Mouse (Mus musculus) myocyte (in vitro differentiated cells): Measurements from ENCODE around the gene Eif1.

ENCODE experiments used
- CEBPB ChIP-seq: IDR thresholded peaks from 2 replicates; pipeline ENCODE4 v1.6.1; 2011; ENCODE audit warnings: mild to moderate bottlenecking, moderate library complexity; ENCODE audit not compliant: poor library complexity, insufficient read depth, severe bottlenecking
- E2F4 ChIP-seq: IDR thresholded peaks from one replicate; pipeline ENCODE4 v1.6.1; 2011; ENCODE audit warnings: mild to moderate bottlenecking, control low read depth, moderate library complexity; ENCODE audit not compliant: insufficient read depth
- MAX ChIP-seq: IDR thresholded peaks from one replicate; pipeline ENCODE4 v1.6.1; 2011; ENCODE audit warnings: low read depth, mild to moderate bottlenecking, control low read depth
- MYOD1 ChIP-seq, 3 experiments: IDR thresholded peaks; one replicate each; pipeline ENCODE4 v1.6.1; 2011; ENCODE audit warnings: control low read depth in 2 of 3, low read depth in 2 of 3, mild to moderate bottlenecking in 2 of 3, moderate library complexity in 1 of 3; ENCODE audit not compliant: insufficient read length in 2 of 3, control insufficient read depth in 1 of 3
- MYOG ChIP-seq, 3 experiments: IDR thresholded peaks; one replicate each; pipeline ENCODE4 v1.6.1; 2011; ENCODE audit warnings: control low read depth in 2 of 3, low read depth in 2 of 3, mild to moderate bottlenecking in 2 of 3; ENCODE audit not compliant: insufficient read length in 2 of 3, control insufficient read depth in 1 of 3, insufficient read depth in 1 of 3
- POLR2A ChIP-seq: IDR thresholded peaks from one replicate; pipeline ENCODE4 v1.6.1; 2011; ENCODE audit warnings: low read depth, mild to moderate bottlenecking, control low read depth, moderate library complexity; ENCODE audit not compliant: insufficient read length
- POLR2AphosphoS2 ChIP-seq: IDR thresholded peaks from one replicate; pipeline ENCODE4 v1.6.1; 2011; ENCODE audit warnings: low read depth, control low read depth; ENCODE audit not compliant: insufficient read length
- REST ChIP-seq: IDR thresholded peaks from one replicate; pipeline ENCODE4 v1.6.1; 2011; ENCODE audit warnings: mild to moderate bottlenecking, control low read depth, moderate library complexity; ENCODE audit not compliant: insufficient read depth, insufficient read length
- SRF ChIP-seq: IDR thresholded peaks from one replicate; pipeline ENCODE4 v1.6.1; 2011; ENCODE audit warnings: low read depth; ENCODE audit not compliant: control insufficient read depth, insufficient read length
- TCF12 ChIP-seq: IDR thresholded peaks from one replicate; pipeline ENCODE4 v1.6.1; 2011; ENCODE audit warnings: mild to moderate bottlenecking, control low read depth; ENCODE audit not compliant: poor library complexity, insufficient read depth, severe bottlenecking
- TCF3 ChIP-seq: IDR thresholded peaks from one replicate; pipeline ENCODE4 v1.6.1; 2011; ENCODE audit warnings: low read depth, control low read depth; ENCODE audit not compliant: insufficient read length
- USF1 ChIP-seq: IDR thresholded peaks from one replicate; pipeline ENCODE4 v1.6.1; 2011; ENCODE audit warnings: low read depth, mild to moderate bottlenecking, control low read depth, moderate library complexity

GRCm38 (mm10) chr11:100325062-100325629, 5.5 kb downstream of the Eif1 start:
- TF ChIP-seq MYOD1 (IDR thresholded peaks at IDR 0.05; ENCODE audit: control insufficient read depth in 1 of 3, insufficient read length in 2 of 3, low read depth in 2 of 3) (no peak), POLR2A (no peak), E2F4 (no peak), TCF12 (no peak), POLR2AphosphoS2 (no peak), MAX (no peak), TCF3 (no peak), USF1 (no peak), MYOG (IDR thresholded peaks at IDR 0.05; ENCODE audit: control insufficient read depth in 1 of 3, insufficient read depth in 1 of 3, insufficient read length in 2 of 3, low read depth in 2 of 3) (no peak), CEBPB (no peak), REST (no peak), SRF (no peak)
